Mouse (Mus musculus) ES-E14 (cell line): ENCODE measurements around the gene Tktl1.

Source experiments
- CHD2 ChIP-seq: IDR thresholded peaks from 2 replicates; pipeline ENCODE4 v1.6.1; 2014; ENCODE audit warnings: mild to moderate bottlenecking, low read depth, low read length, inconsistent platforms
- HCFC1 ChIP-seq: IDR thresholded peaks from 2 replicates; pipeline ENCODE4 v1.6.1; 2012; ENCODE audit warnings: low read length, inconsistent platforms, borderline replicate concordance; ENCODE audit not compliant: insufficient read depth
- MAFK ChIP-seq: IDR thresholded peaks from 2 replicates; pipeline ENCODE4 v1.6.1; 2014; ENCODE audit warnings: mild to moderate bottlenecking, low read depth, low read length, inconsistent platforms; ENCODE audit not compliant: insufficient read depth
- ZNF384 ChIP-seq: IDR thresholded peaks from 2 replicates; pipeline ENCODE4 v1.6.1; 2012; ENCODE audit warnings: low read depth, low read length, inconsistent platforms

DNA sequence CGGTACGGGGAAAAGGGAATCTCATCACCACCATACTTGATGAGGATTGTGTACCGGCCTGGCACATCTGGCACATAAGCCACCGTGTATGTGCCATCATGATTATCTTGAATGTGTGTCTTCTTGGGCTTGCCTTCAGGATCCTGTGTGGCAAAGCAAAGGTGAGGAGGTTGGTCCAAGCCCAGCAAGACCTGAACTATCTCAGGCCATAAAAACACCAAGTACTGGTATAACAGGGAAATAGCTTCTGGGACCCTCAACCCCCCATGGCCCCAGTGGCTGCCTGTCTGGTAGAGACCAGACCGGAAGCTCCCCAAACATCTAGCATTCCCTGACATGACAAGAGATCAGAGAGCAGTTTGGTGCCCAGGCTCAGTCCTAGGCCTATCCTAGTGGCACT lies 56.1 kb downstream of the Tktl1 start:
- TF ChIP-seq CHD2: no peak
- TF ChIP-seq HCFC1: no peak
- no peak for TF ChIP-seq MAFK
- TF ChIP-seq ZNF384: no peak
